Mouse (Mus musculus) limb, embryonic 11.5 days (tissue): ENCODE results near the gene Bcl9. TPM values are rescaled to one million over a fixed set of nuclear protein-coding genes. Genes with fewer than 3 reads are reported as not detected.
A peak's percentile ranks its signal among the peaks of the same experiment; 100 is the strongest.

Experiments
- ATAC-seq: fragments of 200-750 bp; cut with Nextera tagmentation; 2 replicates; pipeline ENCODE4 v1.8.0; 2017; ENCODE audit warnings: low read depth; ENCODE audit not compliant: insufficient number of reproducible peaks, low FRiP score, low TSS enrichment
- DNase-seq: peaks from one replicate; pipeline ENCODE4 v3.0.0-alpha.2; 2015; ENCODE audit warnings: low spot score
- H3K27ac ChIP-seq: fragments of 300-500 bp; sonication (generic); replicated peaks from 2 replicates; pipeline ENCODE4 v1.5.1; 2014; ENCODE audit warnings: low read depth, mild to moderate bottlenecking, low read length
- H3K27me3 ChIP-seq: fragments of 300-500 bp; sonication (generic); 2 replicates; pipeline ENCODE4 v1.6.1; 2014; ENCODE audit warnings: mild to moderate bottlenecking, low read length, mixed read lengths; ENCODE audit not compliant: control insufficient read depth, insufficient read depth
- H3K36me3 ChIP-seq: fragments of 300-500 bp; sonication (generic); 2 replicates; pipeline ENCODE4 v1.6.1; 2014; ENCODE audit warnings: mild to moderate bottlenecking, low read length, moderate library complexity, mixed read lengths; ENCODE audit not compliant: control insufficient read depth, insufficient read depth
- H3K4me1 ChIP-seq: fragments of 300-500 bp; sonication (generic); 2 replicates; pipeline ENCODE4 v1.6.1; 2014; ENCODE audit warnings: low read length, mixed read lengths; ENCODE audit not compliant: control insufficient read depth, insufficient read depth
- H3K4me2 ChIP-seq: fragments of 300-500 bp; sonication (generic); 2 replicates; pipeline ENCODE4 v1.6.1; 2014; ENCODE audit warnings: low read depth, mild to moderate bottlenecking, moderate library complexity; ENCODE audit not compliant: severe bottlenecking
- H3K4me3 ChIP-seq: fragments of 300-500 bp; sonication (generic); 2 replicates; pipeline ENCODE4 v1.5.1; 2014; ENCODE audit warnings: low read depth, low read length
- H3K9ac ChIP-seq: fragments of 300-500 bp; sonication (generic); 2 replicates; pipeline ENCODE4 v1.6.1; 2014; ENCODE audit warnings: mild to moderate bottlenecking, low read length
- H3K9me3 ChIP-seq: fragments of 300-500 bp; sonication (generic); 2 replicates; pipeline ENCODE4 v1.6.1; 2016; ENCODE audit warnings: low read length; ENCODE audit not compliant: control insufficient read depth
- WGBS: fragments of 180-500 bp; shearing (Covaris S2); extraction: QIAGEN DNeasy Blood & Tissue Kit; methylation state at CpG from one replicate; pipeline ENCODE4 v1.1.7; 2014; 5-methylcytosine and 5-hydroxymethylcytosine counted together
- polyA plus RNA-seq: library from polyadenylated mRNA; unstranded; fragments of >200 nt; fragmentation: Nextera tagmentation; extraction: Ambion mirVana; gene quantifications from 2 replicates; pipeline ENCODE4 v1.2.1, GENCODE M21; 2014

Gene Bcl9
- polyA plus RNA-seq, 1 experiment from 2014 or later = 76.8 TPM

DNA sequence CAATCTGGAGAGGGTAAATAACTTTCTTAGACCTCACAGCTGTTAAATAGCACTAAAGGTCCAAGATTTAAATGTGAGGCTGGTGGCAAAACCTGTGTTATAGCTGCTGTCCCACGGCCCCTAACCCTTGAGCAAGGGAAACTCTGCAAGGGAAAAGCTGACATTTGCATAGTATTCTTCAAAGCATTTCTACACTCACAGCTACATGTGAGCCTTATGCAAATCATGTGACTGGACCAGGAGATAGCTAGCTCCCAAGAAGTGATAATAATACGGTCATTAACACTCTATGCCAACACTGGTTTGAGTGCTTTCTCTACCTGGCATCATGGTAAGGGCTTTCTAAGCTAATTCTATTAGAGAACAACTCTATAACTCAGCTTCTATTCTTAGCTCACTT, 60.3 kb downstream of the Bcl9 start:
- 93% methylated on average over 2 of the region's 2 CpGs for WGBS

DNA sequence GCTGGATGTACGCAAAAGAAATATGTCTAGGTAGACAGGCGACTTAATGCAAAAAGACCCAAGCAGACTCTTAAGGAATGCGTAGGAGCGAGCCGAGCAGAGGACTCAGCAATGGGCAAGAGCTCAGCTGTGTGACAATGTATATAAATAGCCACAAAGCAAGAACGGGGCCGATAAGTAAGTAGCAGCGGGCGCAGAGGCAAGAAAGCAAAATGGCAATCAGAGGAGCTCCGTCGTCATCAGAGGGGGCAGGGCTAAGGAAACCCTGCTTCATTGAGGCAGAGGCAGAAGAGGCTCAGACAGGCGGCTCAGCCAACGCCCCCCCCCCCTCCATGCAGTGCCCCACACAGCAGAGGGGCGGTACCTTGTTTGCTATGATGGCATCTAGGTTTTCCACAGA, 62.9 kb downstream of the Bcl9 start:
- 89% methylated on average over 14 of the region's 14 CpGs for WGBS

More for the DNA sequence above, 60.3 kb downstream of the Bcl9 start:
- Histone ChIP-seq H3K4me2 (no peak overlapping the region), H3K9ac (no peak overlapping the region), H3K27ac (no peak overlapping the region), H3K36me3 (no peaks in the 10 kb centered on the region; the same call in 1 of the 2 replicates), H3K27me3 (no peaks in the 10 kb centered on the region), H3K9me3 (no peaks in the 10 kb centered on the region), H3K4me1 (no peaks in the 10 kb centered on the region), H3K4me3 (no peak overlapping the region)
- ATAC-seq (no peak), DNase-seq (no peak)

DNA sequence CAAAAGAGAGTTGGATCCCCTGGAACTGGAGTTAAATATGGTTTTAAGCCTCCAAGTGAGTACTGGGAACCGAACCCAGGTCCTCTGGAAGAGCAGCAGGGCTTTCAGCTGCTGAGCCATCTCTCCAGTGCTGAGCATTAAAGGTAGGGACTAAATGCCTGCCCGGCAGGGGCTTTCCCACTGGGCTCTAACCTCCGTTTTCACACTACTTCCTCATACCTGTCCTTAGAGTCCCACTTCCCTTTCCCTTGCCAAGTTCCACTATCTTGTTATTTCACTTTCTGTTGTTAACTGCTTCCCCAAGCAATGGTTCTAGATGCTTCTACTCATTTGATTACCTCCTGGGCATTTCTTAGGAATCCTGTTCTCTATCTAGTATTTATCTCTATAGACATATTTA, 65.4 kb downstream of the Bcl9 start:
- Histone ChIP-seq H3K36me3 (no peaks in the 10 kb centered on the region), H3K27ac (no peak overlapping the region), H3K27me3 (no peaks in the 10 kb centered on the region), H3K4me3 (no peak overlapping the region), H3K4me2 (no peak overlapping the region), H3K4me1 (peaks cover 5% of the 10 kb centered on the region), H3K9ac (no peak overlapping the region), H3K9me3 (no peaks in the 10 kb centered on the region; the same call in 1 of the 2 replicates)
- no peak for ATAC-seq
- WGBS = 91% methylated on average over 3 of the region's 3 CpGs
- DNase-seq = no peak

More for the DNA sequence above, 62.9 kb downstream of the Bcl9 start:
- H3K9ac ChIP-seq = no peak overlapping the region
- no peak overlapping the region for H3K27ac ChIP-seq
- no peak for DNase-seq
- no peaks in the 10 kb centered on the region for H3K27me3 ChIP-seq
- no peak overlapping the region for H3K4me2 ChIP-seq
- H3K4me3 ChIP-seq = no peak overlapping the region
- ATAC-seq = no peak
- H3K36me3 ChIP-seq = no peaks in the 10 kb centered on the region; the same call in 1 of the 2 replicates
- H3K9me3 ChIP-seq = no peaks in the 10 kb centered on the region; the same call in 1 of the 2 replicates
- H3K4me1 ChIP-seq = no peaks in the 10 kb centered on the region

DNA sequence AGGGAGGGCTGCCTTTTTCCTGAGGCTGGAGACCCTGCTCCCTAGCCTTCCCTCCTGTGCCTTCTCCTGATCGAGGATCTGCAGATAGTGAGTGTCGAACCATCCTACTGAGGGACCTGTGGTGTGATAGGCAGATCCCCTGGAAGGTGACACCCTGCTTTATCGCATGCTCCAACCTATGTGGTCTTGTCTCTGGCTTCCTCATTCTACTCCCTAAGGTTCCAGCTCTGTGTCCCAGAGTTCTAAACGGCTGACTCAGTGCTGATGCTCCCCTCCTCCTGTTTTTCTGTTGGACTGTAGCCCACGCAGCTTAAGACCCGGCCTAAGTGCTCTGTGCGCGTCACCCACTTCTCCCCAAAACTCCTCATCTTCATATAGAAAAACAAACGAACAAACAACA, 65.9 kb downstream of the Bcl9 start:
- DNase-seq (no peak), ATAC-seq (no peak)
- Histone ChIP-seq H3K4me3 (no peak overlapping the region), H3K36me3 (no peaks in the 10 kb centered on the region), H3K9ac (no peak overlapping the region), H3K27me3 (no peaks in the 10 kb centered on the region), H3K4me2 (no peak overlapping the region), H3K9me3 (no peaks in the 10 kb centered on the region; the same call in 1 of the 2 replicates), H3K27ac (no peak overlapping the region), H3K4me1 (peaks cover 5% of the 10 kb centered on the region)
- WGBS = 88% methylated on average over 9 of the region's 9 CpGs

DNA sequence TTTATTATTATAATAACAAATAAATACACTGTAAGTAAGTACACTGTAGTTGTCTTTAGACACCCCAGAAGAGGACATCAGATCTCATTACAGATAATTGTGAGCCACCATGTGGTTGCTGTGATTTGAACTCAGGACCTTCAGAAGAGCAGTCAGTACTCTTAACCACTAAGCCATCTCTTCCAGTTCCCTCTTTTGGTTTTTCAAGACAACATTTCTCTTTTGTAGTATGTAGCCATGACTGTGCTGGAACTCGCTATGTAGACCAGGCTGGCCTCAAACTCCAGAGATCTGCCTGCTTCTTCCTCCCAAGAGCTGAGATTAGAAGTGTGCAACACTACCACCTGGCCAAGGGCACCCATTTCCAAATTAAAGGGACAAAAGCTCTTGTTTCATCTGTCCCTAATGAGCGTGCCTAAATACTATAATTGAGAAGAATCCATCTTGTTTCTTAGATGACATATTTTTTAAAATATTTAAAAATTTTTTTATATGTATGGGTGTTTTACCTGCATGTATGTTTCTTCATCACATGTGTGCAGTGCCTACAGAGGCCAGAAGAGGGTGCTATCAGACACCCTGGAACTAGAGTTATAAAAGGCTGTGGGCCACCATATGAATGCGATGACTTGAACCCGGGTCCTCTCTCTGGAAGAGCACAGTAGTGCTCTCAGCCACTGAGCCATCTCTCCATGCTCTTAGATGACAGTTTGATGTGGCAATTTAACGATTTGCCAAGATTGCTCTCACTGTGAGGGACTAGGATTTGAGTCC, 66.9 kb downstream of the Bcl9 start:
- Histone ChIP-seq H3K27me3 (no peaks in the 10 kb centered on the region), H3K4me2 (no peak overlapping the region), H3K9ac (no peak overlapping the region), H3K27ac (no peak overlapping the region), H3K4me1 (peaks cover 12% of the 10 kb centered on the region), H3K36me3 (no peaks in the 10 kb centered on the region), H3K4me3 (no peak overlapping the region), H3K9me3 (no peaks in the 10 kb centered on the region; the same call in 1 of the 2 replicates)
- no peak for ATAC-seq
- WGBS = 95% methylated on average over 5 of the region's 5 CpGs
- DNase-seq = no peak

DNA sequence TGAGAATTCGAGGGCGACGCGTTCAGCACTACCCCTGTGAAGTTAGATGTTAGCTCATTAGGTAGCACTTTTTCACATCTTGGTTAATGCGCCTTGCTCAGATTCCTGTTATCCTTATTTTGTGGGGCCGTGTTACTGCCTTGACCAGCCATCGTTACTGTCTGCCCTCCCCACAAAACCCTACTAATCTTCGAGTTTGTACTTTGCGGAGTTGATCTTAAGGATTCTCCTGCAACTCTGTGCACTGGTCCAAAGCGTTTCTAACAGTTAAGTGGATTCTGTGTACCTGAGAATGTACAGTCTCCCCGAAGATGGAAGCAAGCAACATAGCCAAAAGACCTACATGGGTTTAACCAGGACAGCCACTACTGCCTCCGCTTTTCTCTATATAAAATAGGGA, 69.3 kb downstream of the Bcl9 start:
- Histone ChIP-seq H3K36me3 (no peaks in the 10 kb centered on the region), H3K27me3 (no peaks in the 10 kb centered on the region), H3K4me1 (peaks cover 21% of the 10 kb centered on the region), H3K4me3 (peak overlapping the region; percentile 70; the same call in 1 of the 2 replicates), H3K9ac (no peak overlapping the region), H3K9me3 (no peaks in the 10 kb centered on the region; the same call in 1 of the 2 replicates), H3K27ac (no peak overlapping the region), H3K4me2 (peak overlapping the region; percentile 75)
- WGBS = 13% methylated on average over 12 of the region's 12 CpGs
- ATAC-seq (no peak), DNase-seq (no peak)

DNA sequence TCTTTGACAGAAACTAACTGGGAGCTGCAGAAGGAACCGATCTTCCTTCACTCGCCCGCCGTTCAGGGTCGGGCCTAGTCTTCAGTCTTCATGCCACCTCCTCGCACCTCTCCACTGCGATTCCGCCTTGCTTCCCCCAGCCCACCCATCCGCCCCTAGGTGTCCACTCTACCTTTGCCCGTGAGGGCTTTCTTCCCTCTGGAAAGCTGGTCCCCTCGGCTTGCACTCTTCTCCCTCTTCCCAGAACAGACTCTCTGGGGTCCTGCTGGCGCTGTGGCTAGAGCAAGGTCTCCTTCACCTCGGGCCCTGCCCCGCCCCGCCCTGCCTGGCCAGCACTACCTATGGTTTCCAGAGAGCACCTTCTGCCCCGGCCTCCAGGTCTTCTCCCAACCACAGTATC, 69.7 kb downstream of the Bcl9 start:
- Histone ChIP-seq H3K27ac (peak overlapping the region; percentile 77), H3K36me3 (no peaks in the 10 kb centered on the region), H3K4me1 (peaks cover 21% of the 10 kb centered on the region), H3K9ac (peak overlapping the region; percentile 69), H3K27me3 (no peaks in the 10 kb centered on the region), H3K4me2 (peak overlapping the region; percentile 75), H3K9me3 (no peaks in the 10 kb centered on the region; the same call in 1 of the 2 replicates), H3K4me3 (peak overlapping the region; percentile 70)
- ATAC-seq (peak; percentile 58), DNase-seq (no peak)
- under 1% methylated on average over 16 of the region's 16 CpGs for WGBS

DNA sequence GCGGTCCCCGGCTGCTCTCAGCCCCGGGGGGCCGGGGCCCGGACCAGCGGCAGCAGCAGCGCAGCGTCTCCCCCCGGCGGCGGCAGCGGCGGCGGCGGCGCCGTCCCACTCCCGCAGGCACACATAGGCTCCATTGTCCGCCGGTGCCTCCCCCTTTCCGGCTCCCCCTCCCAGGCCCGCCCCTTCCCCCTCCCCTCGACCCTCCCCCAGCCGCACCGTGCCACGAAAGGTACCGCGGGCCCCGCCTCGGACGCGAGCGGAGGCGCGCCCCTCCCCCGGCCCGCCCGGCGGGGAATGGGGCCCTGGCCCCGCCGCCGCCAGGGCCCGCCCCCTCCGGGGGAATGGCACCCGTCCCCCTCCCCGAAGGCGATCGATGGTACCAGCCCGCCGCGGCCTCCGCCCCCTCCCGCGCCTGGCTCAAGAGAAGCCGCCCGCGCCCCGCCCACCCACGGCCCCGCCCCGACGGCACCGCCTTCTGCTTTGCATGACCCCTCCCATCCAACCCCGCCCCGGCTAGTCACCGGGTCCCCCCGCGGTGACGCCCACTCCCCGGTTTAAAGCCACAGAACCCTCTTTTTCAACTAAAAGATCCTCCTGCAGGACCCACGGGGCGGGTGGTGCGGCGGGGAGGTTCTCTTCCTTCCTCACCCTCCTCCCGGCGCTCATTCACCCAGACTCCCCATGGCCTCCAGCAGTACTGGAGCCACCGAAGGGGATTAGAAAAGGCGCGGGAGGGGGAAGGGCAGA, 70.3 kb downstream of the Bcl9 start:
- DNase-seq = peak; percentile 99
- peak overlapping the region; percentile 93 for H3K27ac ChIP-seq
- H3K27me3 ChIP-seq = no peaks in the 10 kb centered on the region
- peak overlapping the region; percentile 70 for H3K4me3 ChIP-seq
- H3K4me1 ChIP-seq = peaks cover 21% of the 10 kb centered on the region
- WGBS = 2% methylated on average over 43 of the region's 79 CpGs
- peak overlapping the region; percentile 75 for H3K4me2 ChIP-seq
- H3K9me3 ChIP-seq = no peaks in the 10 kb centered on the region; the same call in 1 of the 2 replicates
- H3K9ac ChIP-seq = peak overlapping the region; percentile 95
- H3K36me3 ChIP-seq = no peaks in the 10 kb centered on the region
- peak; percentile 93 for ATAC-seq
